Mouse (Mus musculus) heart, adult 8-10 months (tissue): ENCODE results near the gene Gm45261. TPM values are rescaled to one million over a fixed set of nuclear protein-coding genes. Genes with fewer than 3 reads are reported as not detected.

Experiments used
- DNase-seq: peaks from one replicate; pipeline ENCODE4 v3.0.0; 2022; ENCODE audit warnings: low spot score
- total RNA-seq, 4 experiments: library from RNA; stranded (reverse); gene quantifications; 2 replicates each; pipeline ENCODE4 v1.2.4; 2022

Gene Gm45261
- total RNA-seq, result not detected

GRCm38 (mm10) chr1:80461348-80461747 lies at the start of gene Gm45261:
Gene Gm45261 (minus strand): TSS chr1:80461448.
- no peak for DNase-seq

GRCm38 (mm10) chr1:80504757-80505156 lies 43.5 kb upstream of the Gm45261 start:
- no peak for DNase-seq

DNA sequence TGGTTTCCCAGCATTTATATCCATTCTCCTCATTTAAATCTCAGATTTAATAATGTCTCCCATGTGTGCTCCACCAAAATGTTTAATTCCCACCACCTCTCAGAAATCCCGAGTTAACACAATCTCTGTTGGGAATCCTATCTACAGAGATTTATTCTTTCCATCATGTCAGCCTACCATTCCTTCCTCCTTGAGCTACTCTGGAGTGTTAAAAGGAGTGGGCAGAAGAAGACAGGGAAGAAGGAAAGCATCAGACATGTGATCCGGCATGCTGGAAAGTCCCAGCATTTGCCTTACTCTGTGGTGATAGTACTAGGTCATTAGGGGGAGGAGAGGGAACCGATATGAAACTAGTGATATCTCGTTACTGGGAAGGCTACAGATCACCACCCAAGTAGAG lies 42.8 kb upstream of the Gm45261 start:
- no peak for DNase-seq

GRCm38 (mm10) chr1:80502456-80503165 lies 41.4 kb upstream of the Gm45261 start:
- no peak for DNase-seq

GRCm38 (mm10) chr1:80499264-80499663 lies 38.0 kb upstream of the Gm45261 start:
- no peak for DNase-seq

DNA sequence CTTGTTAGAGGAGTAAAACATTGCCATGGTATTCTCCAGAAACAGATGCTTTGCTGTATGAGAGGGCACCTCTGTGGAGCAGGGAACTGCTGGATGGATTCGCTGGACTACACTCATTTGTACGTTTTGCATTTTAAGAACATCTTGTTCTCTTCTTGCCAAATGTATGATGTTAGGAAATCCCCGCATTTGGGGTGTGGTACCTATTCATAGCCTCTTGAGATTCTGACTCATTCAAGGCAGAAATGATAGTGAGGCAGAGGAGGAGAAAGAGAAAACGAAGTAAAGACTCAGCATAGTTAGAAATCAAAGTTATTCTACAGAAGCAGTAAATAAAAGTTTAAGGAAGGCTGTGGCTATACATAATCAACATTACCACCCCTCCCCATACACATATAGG lies 35.1 kb upstream of the Gm45261 start:
- peak; percentile 10 for DNase-seq

DNA sequence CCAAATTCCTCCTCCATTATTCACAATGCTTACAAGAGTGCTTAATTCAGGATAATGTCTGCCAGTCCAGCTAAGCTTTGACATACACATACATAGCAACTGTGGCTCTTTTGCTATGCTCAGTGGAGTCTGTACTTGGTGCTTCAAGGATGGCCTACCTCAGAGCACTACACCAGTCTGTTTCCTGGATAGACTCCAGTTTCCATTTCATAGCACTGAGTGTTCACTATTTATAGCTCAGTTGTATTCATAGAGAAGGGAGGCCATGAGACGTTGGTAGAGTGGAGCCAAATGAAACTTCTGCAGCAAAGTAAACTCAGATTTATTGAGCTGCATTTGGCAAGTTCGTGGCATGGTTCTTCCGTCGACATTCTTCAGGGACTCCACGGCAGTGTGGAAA lies 22.2 kb upstream of the Gm45261 start:
- DNase-seq, result peak; percentile 39

GRCm38 (mm10) chr1:80474942-80475341 lies 13.7 kb upstream of the Gm45261 start:
- DNase-seq, result no peak

- DNase-seq, result no peak
These were observed 11.1 kb upstream of the Gm45261 start for GRCm38 (mm10) chr1:80472395-80472794.

GRCm38 (mm10) chr1:80459923-80460322 lies 1.3 kb downstream of the Gm45261 start:
- no peak for DNase-seq

DNA sequence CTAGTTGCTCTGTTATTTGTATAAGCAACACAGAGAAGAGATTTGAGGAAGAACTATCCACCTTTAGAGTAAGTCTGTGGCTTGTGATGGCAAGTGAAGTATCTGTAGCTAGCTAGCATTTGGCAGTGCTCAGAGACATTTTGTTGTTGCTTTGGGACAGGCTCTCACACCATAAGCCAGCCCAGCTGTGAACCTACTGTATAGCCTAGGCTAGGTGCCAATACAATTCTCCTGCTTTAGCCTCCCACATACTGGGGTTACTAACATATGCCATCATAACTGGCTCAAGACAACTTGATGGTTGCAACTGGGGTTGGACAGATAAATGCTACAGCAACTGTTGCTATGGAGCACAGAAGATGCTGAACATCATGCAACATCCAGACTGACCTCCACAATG lies 1.8 kb downstream of the Gm45261 start:
- DNase-seq, result no peak

DNA sequence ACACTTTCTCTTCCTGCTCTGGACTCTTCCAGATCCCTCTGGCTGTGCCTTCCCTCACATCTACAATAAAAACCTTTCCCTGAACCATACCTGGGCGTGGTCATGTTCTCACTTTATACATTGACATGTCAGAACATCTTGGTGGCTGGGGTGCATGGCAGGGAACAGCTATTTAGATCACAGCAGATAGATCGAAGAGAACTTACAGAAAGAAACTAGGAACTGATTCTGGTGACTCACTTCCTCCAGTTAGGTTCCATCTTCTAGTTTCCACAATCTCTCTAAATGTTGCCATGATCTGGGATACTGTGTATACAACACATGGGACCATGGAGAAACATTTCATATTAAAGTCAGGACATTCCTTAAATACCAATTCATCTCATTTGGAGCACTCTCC lies 7.3 kb downstream of the Gm45261 start:
- DNase-seq, result no peak

- no peak for DNase-seq
These were observed 9.2 kb downstream of the Gm45261 start for GRCm38 (mm10) chr1:80451914-80452549.

- no peak for DNase-seq
These were observed 13.7 kb downstream of the Gm45261 start for GRCm38 (mm10) chr1:80447554-80447953.

GRCm38 (mm10) chr1:80440911-80441310 lies 20.3 kb downstream of the Gm45261 start:
- no peak for DNase-seq

DNA sequence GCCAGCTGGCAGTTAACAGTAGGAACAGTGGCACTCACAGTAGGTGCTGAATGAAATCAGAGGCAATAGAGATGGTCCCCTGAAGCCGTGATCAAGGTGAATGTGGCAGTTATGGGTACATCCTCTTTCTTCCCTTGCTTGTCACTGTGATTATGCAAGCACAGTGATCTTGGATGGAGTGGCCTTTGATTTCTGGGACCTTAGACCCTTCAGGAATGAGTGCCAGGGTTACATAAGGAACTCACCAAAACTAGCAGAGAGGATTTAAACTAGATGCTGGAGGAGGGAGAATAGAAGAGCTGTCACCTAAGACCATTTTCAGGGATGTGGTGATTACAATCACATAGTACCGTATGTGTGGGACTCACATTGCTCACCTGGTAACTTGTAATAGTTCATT lies 22.7 kb downstream of the Gm45261 start:
- no peak for DNase-seq

DNA sequence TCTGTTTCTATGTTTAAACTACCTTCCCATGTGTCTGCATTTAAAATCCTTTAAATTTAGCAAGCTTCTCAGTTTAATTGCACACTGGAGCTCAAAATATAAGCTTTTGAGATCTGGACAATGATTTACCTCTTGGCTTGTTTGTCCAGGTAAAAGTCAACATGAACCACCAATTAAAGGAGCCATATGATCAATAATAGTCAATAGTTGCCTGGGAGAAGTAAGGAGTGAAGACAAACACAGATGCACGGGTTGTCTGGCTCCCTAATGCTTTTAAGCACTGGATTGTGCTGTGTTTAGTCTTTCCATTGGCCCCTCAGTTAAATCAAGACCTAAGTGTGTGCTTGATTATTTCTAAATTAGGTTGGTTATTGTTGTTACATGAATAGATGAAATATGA lies 33.3 kb downstream of the Gm45261 start:
- DNase-seq, result no peak

GRCm38 (mm10) chr1:80427425-80427824 lies 33.8 kb downstream of the Gm45261 start:
- no peak for DNase-seq

GRCm38 (mm10) chr1:80424666-80425065 lies 36.6 kb downstream of the Gm45261 start:
- DNase-seq, result no peak

- DNase-seq, result no peak
These were observed 42.8 kb downstream of the Gm45261 start for GRCm38 (mm10) chr1:80418321-80419045.

- no peak for DNase-seq
These were observed 44.9 kb downstream of the Gm45261 start for GRCm38 (mm10) chr1:80416329-80416728.

GRCm38 (mm10) chr1:80412521-80412920 lies 48.7 kb downstream of the Gm45261 start:
- DNase-seq, result no peak
